Mouse (Mus musculus): ENCODE data around the gene Rbbp5.

The Rbbp5 gene

DNA sequence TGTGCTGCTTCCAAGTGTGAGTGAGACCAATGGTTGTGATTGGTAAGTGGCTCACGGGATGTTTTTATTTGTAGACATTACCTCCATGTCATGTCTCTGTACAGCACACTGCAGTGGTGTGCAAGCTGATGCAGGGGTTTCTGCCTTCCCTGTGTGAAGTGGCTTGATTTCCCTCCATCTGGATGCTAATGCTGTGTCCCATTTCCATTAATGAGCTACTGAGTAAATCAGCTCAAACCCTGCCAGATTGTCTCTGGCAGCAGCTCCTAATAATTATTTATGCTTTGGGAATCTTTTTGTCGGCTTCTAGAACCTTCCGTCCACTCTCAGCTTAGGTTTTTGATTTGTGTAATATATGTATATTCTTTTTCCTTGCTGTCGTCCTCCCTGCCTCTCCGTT lies 28.0 kb downstream of the Rbbp5 start:
- no peak for DNase-seq (ENCODE audit: low spot score in 2 of 2)

DNA sequence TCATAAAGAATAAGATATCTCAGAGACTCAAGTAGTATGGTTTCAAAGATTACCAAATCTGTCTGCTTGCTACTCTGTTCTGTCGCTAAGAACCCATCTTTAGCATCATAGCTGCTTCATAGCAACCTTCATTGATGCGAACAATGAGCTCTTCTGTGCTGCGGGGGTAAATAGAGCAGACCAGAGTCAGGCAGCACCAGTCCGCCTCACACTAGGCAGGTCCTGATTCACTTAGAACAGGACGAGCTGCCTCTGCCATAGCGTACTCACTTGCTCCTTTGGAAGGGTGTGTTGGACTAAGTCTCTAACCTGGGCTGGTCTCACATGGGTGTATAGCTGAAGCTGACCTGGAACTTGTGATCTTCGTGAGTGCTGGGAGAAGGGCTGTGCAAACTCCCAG lies 28.9 kb downstream of the Rbbp5 start, which contains the start of gene Tmem81:
Gene Tmem81 (plus strand): TSS at position 173 of the 400 bp plus-strand sequence.
- DNase-seq (ENCODE audit: low spot score in 2 of 2): no peak

DNA sequence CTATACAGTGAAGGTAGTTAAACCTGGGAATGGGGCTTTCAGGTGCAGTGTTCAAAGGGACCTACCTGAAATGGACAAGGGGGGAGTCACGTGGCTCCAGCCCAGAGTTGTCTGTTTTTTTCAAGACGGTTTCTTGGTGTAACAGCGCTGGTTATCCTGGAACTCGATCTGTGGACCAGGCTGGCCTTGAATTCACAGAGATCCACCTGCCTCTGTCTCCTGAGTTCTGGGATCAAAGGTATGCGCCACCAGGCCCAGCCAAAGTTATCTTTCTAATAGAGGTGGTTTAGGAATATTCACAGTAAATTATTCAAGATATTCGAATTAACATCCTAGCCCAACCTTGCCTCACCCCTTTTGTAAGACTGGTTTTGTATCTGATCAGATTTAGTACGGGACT lies 29.5 kb downstream of the Rbbp5 start:
- DNase-seq (ENCODE audit: low spot score in 2 of 2): no peak

DNA sequence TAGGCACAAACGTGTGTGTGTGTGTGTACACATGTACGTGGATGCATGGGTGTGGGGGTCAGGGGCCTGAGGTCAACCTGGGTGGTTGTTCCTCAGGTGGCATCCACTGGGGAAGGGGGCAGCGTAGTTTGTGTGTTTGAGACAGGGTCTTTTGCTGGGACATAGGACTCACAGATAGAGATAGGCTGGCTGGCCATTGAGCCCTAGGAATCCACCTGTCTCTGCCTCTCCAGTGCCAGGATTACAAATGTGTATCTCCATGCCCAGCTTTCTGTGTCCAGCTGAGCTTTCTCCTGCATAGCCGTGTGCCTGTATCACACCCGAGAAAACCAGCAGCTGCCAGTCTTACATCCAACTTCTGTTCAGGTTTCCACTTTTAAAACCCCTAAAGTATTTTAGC lies 32.6 kb downstream of the Rbbp5 start:
- DNase-seq (ENCODE audit: low spot score in 2 of 2): no peak

DNA sequence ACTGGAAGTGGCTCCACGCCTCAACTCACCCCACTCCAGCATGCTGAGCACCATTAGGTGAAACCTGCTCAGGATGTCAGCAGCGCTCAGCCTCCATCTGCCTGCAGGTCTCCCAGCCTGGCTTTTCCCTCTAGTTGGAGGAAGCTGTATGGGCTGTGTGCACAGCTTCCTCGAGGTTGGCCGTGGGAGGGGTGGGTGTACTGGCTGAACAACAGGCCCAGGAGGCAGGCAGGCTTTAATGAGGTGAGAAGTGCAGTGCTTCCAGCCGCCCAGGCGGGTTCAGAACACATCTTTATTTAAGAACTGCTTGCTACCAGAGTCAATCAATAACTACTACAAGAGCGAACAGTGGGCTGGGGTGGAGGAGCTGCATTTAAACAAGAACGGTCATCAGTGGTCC lies 34.4 kb downstream of the Rbbp5 start:
- DNase-seq (ENCODE audit: low spot score in 2 of 2): no peak

DNA sequence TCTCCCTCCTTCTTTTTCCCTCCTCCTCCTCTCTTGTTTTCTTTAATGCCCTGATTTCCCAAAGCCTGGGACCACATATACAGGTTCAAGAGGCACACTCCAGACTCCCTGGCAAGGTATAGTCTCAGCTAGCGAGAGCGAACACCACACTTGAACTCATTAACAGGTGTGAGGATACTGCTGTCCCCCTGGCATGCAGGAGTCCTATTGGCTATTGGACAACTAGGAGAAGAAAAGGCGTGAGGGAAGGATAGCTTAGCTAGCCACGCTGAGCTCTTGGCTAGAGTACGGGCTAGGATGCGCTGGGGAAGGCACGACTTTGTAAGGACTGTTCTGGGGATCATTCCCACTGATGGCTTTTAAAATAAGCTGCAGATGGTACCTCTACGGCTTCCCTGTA lies 34.9 kb downstream of the Rbbp5 start:
- DNase-seq (ENCODE audit: low spot score in 2 of 2): no peak

- no peak for DNase-seq (ENCODE audit: low spot score in 2 of 2)
These were observed 38.2 kb downstream of the Rbbp5 start for GRCm38 (mm10) chr1:132515339-132515738.

GRCm38 (mm10) chr1:132516776-132517175 lies 39.6 kb downstream of the Rbbp5 start:
- no peak for DNase-seq (ENCODE audit: low spot score in 2 of 2)

- no peak for DNase-seq (ENCODE audit: low spot score in 2 of 2)
These were observed 41.5 kb downstream of the Rbbp5 start for GRCm38 (mm10) chr1:132518621-132519020.

GRCm38 (mm10) chr1:132519734-132520133 lies 42.6 kb downstream of the Rbbp5 start:
- DNase-seq (ENCODE audit: low spot score in 2 of 2): no peak

- peak in 1 of 2 experiments; percentile 75 for DNase-seq (ENCODE audit: low spot score in 2 of 2)
These were observed 43.6 kb downstream of the Rbbp5 start for GRCm38 (mm10) chr1:132520764-132521163.

DNA sequence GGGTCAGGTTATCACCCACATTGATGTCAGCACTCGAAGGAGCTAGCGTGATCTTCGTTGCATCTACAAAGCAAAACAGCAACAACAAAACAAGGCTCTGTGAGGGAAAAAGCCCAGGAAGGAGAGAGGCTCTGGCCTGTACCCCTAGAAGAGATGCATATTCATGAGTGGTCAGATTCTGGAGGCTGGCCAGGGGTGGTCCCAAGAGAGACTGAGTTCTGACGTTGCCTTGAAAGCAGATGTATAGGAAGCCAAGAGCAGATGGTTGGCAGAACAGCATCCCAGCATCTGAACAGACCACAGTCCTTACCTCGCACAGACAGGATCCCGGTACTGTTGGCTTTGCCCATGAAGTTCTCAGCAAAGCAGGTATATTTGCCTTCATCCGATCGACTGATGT lies 45.9 kb downstream of the Rbbp5 start:
- no peak for DNase-seq (ENCODE audit: low spot score in 2 of 2)

DNA sequence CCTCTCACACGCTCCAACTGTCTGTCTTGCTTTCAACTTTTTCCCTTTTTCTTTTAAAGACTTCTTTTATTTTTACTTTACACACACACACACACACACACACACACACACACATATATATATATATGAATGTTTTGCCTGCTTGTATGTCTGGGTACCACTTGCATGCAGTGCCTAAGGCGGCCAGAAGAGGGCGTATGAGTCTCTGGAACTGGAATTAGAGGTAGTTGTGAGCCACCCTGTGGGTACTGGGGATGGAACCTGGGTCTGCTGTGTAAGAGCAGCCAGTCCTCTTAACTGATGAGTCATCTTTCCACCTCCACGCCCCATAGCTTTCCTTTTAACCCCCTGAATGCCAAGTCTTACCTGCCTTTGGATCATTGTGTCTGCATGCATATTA lies 46.8 kb downstream of the Rbbp5 start:
- peak; percentile 35 to 68 for DNase-seq (ENCODE audit: low spot score in 2 of 2)

DNA sequence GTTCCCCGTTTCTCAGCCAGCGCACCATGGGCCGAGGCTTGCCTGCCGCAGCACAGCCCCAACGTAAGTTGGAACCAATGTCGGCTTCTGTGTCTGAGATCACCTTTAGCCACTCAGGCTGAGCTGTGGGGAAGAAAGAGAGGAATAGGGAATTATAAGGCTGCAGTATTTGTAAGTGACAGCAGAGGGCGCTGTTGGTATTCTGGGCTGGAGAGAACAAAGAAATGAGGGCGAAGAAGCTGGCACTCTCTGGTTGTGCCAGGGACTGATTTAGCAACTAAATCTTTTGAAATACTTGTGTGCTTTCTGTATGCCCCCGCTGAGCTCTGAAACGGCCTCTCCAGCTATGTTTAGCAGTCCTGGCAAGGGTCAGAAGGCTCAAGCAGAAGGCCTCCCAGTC lies 48.7 kb downstream of the Rbbp5 start:
- peak; percentile 58 to 69 for DNase-seq (ENCODE audit: low spot score in 2 of 2)

GRCm38 (mm10) chr1:132528071-132528470 lies 50.9 kb downstream of the Rbbp5 start:
- DNase-seq (ENCODE audit: low spot score in 2 of 2): no peak

DNA sequence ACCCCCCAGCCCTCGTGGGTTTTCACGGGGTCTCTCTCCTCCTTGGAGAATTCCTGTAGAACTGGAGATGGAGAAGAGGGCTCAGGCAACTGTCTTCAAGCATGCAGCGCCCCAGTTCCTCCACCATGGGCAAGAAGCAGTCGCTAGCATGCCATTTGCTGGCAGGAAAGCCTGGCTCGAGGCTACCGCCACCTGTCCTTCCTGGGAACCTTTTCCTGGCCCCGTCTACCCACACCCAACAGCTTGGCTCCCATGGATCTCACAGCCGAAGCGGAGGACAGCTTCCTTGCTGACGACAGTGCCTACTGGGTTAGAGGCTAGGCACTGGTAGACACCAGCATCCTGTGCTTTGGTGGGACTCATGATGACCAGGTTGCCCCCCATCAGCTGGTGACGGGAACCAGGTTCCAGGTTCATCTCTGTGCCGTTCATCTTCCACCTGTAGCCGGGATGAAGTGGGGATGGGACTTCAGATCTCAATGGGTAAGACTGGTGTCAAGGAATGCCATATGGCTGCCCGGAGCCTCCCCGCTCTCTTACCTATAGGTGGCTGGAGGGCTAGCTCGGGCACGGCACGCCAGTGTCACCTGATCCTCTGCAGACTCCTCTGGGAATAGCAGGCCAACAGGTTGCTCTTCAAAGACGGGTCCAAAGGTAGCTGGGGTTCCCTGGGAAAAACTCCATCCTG lies 51.6 kb downstream of the Rbbp5 start:
- no peak for DNase-seq (ENCODE audit: low spot score in 2 of 2)

DNA sequence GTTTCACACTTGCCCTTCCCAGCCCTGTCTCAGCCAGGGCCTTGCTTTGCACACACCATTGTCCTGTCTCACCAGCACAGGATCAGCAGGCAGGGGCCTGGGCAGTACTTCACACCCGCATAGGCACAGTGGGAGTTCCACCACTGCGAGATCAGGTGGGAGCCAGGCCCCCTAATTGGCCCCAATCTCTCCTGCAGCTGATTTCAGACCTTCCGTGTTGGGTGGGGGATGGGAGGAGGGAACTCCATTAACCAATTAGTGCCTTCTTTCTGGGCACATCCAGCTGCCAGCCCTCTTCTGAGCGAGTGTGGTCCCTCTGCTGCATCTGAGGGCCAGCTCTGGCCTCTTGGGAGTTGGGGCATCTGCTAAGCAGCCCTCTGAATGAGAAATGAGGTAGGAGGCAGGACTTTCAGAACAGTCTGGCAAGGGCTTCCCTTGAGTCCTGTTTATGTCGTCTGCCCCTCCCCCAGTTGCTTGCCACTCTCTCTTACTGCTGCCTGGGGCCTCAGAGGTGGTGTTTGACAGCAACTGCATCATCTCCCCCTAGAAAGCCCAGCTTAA lies 53.5 kb downstream of the Rbbp5 start:
- DNase-seq (ENCODE audit: low spot score in 2 of 2): peak in 1 of 2 experiments; percentile 56

- no peak for DNase-seq (ENCODE audit: low spot score in 2 of 2)
These were observed 55.4 kb downstream of the Rbbp5 start for GRCm38 (mm10) chr1:132532521-132532920.

DNA sequence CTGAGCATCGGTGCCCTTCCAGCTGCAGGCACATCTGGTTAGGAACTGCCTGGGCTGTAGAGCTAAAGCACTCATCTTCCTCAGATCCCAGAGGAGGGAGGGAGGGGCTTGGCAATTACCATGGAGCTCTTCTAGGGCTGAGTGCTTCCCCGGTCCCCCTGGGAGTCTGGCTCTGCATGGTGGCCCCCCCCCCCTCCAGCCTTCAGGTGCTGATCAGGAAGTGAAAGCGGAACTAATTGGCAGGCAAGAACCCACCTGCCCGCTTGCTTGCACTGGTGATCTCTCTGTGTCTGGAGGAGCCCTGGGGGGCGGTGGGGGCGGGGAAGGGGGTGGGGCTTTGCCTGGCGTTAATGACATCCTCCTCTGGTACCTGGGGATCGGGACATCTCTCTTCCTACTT lies 56.7 kb downstream of the Rbbp5 start:
- DNase-seq (ENCODE audit: low spot score in 2 of 2): peak in 1 of 2 experiments; percentile 59

DNA sequence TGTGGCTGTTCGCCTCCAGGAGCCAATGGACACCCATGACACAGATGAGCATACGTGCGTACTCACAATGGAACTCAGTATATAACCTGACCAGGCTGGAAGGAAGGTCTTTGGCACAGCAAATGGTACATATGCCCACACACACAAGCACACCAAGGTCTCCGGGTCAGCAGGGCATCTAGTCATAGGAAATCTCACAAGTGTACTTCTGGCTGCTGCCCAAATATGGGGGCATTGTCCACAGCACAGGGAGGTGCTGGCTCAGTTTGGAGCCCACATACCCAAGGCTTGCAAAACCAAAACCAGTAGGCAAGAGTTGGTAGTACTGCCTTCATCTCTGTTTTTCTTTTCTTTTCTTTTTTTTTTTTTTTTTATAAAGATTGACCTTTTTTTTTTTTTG lies 58.4 kb downstream of the Rbbp5 start:
- no peak for DNase-seq (ENCODE audit: low spot score in 2 of 2)

GRCm38 (mm10) chr1:132536416-132536815 lies 59.3 kb downstream of the Rbbp5 start:
- DNase-seq (ENCODE audit: low spot score in 2 of 2): no peak

DNA sequence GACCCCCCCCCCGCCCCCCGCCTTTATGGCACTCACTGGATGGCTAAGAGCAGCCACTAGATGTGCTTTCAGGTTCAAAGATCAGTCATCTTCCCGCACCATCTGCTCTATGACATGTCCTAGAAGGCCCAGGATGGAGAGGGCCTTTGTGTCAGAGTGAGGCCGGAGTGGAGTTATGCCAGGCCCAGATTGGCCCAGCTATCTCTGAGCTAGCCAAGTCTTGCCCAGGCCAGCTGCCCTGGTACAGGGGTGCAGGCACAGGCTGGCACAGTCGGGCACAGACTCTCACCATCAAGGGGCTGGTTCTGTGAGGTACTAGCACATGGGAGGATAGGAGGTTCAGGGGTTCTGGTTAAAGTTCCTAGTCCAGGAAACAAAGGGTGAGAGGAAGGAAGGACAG lies 60.6 kb downstream of the Rbbp5 start:
- no peak for DNase-seq (ENCODE audit: low spot score in 2 of 2)

DNA sequence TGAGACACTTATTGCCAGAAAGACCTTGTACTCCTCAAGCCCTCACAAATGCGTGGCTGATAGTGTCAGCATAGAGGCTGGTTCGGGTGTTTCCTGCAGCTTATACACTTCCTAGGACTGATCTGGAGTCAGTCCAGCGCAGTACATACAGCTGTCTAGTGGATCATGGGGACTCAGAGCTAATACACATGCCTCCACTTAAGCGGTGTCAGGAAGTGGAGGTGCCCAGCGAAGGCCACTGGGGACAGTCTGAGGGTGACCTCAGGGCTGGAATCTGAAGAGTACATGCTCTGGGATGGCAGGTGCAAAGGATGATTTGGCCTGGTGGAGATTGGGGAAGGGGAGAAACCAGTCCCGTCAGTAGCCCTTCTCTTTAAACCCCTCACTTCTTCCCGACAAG lies 63.5 kb downstream of the Rbbp5 start:
- no peak for DNase-seq (ENCODE audit: low spot score in 2 of 2)

Data from spleen, postnatal 10 days (tissue).